Mouse (Mus musculus) E14TG2a.4 (cell line): ENCODE measurements around the gene Gys2.

Experiments used
- CTCF ChIP-seq: conservative IDR thresholded peaks from 2 replicates; pipeline ENCODE4 v1.5.1; 2014; ENCODE audit warnings: low read length
- NANOG ChIP-seq: IDR thresholded peaks from 2 replicates; pipeline ENCODE4 v1.6.1; 2014; ENCODE audit warnings: borderline replicate concordance, low read length, mixed read lengths
- POU5F1 ChIP-seq: IDR thresholded peaks from 2 replicates; pipeline ENCODE4 v1.6.1; 2014; ENCODE audit warnings: low read length, borderline replicate concordance

DNA sequence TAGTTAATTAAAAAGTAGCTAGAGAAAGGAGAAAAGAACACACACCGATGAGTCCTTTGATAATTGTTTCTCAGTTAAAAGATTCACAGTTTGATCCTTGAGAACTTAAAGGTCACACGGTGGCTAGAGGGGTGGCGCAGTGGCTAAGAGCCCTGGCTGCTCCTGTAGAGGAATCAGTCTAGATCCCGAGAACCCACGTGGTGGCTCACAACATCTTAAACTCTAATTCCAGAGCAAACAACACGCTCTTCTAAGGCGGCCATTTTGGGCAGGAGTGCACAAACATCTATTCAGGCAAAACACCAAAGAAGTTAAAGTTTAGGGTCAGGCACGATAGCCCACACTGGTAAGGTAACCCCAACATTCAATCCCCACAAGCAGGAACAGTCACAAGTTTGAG, 30.7 kb upstream of the Gys2 start:
- no peak for TF ChIP-seq CTCF
- TF ChIP-seq POU5F1: no peak
- no peak for TF ChIP-seq NANOG
